Mouse (Mus musculus): ENCODE measurements at regions not wholly inside any gene's neighbourhood (a gene's known extent, or its start where the extent isn't known, plus 50 kb on each side); places are given as distances from the start of the nearest gene placed in this dataset.

- TF ChIP-seq CTCF (IDR thresholded peaks at IDR 0.05; ENCODE audit: low read depth): no peak
- no peak for TF ChIP-seq EP300 (IDR thresholded peaks at IDR 0.05; ENCODE audit: low read depth)
Observed at GRCm38 (mm10) chr11:25259691-25260090, 950.9 kb downstream of the 5730522E02Rik start.

Measured in liver, embryonic 14.5 days (tissue).